Mouse (Mus musculus): ENCODE results near the gene Veph1.

Gene Veph1

DNA sequence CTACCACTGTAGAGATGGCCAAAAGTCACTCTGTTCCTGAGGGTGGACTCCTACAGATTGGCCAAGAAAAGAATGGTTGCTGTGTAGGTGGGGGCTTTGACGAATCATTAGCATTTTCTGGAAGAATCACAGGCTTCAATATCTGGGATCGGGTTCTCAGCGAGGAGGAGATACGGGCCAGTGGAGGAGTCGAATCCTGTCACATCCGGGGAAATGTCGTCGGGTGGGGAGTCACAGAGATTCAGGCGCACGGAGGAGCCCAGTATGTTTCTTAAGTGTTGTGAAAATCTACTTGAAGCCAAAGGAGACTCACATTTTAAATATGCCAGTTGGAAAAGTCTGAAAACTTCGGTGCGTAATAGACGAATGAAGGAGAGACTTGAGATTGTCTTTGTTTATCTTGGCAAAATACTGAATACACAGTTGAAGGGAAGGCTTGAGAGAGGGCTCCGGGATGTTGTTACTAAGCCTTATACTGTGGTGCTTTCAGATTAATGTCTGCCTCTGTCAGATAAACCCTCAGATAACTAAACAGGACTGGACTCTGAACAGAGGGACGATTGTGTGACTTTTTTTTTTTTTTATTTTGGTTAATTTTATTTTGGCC lies 71.6 kb downstream of the Veph1 start:
- in situ Hi-C loops (cut with MboI; ENCODE audit: low sequenced_read_pairs) = no loop called here

DNA sequence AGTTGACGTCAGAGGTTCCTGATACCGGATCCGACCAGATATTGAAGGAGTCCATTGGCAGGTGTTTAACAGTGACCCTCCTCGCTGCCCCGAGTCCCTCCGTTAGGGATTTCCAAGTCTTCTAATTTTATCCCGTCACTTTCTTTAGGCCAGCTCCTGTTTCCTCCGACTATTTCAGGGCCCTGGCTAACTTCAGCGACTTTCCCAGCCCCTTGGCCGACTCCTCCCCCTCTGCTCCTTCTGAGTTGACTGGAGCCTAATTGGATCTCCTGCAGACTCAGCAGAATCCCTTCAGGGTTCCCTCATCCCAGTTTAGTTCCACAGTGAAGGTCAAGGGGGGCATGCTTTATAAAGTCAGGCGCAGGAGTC lies 75.4 kb downstream of the Veph1 start:
- in situ Hi-C loops (cut with MboI; ENCODE audit: low sequenced_read_pairs) = no loop called here

GRCm38 (mm10) chr3:66220554-66221242 lies 75.9 kb downstream of the Veph1 start:
- in situ Hi-C loops (cut with MboI; ENCODE audit: low sequenced_read_pairs) = no loop called here

DNA sequence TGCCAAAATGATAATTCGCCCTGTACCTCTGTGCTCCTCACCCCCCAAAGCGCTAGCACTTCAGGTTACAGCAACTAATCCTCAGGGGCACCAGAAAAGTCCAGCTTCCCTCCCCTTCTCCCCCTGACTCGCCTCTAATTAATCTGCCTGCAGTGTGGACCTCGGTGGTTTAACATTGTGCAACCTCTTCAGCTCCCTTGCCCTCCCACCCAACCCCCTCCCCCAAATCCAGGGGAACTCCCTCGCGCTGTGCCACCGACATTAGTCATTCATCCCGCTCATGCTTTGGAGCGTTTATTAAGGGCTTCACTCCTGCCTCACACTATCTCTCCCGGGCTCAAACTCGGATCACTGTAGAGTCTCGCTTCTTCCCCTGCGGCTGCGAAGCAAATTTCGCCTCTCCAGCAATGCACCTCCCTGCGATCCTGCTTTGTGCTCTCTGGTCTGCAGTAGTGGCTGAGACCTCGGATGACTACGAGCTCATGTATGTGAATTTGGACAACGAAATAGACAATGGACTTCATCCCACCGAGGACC lies 76.9 kb downstream of the Veph1 start, which contains the start of gene Ptx3:
Gene Ptx3 (plus strand): TSS at position 256 of the 537 bp plus-strand sequence.
- in situ Hi-C loops (cut with MboI; ENCODE audit: low sequenced_read_pairs) = no loop called here

DNA sequence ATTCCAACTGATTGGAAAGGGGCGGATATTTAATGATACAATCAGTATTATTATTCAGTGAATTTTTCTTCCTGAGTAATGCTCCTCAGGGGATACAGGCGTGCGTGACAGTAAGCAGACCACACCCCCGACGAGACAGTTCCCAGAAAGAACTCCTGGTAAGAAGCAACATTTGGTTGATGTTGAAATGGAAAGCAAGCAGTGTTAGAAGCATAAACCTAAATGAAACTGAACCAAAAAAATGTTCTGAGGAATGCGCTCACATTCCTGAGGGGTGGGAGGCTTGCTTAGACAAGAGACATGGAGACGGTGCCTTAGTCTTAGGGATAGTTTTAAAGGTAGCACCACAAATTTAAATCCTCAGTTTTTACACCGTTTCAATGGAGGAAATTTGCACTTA lies 80.9 kb downstream of the Veph1 start:
- in situ Hi-C loops (cut with MboI; ENCODE audit: low sequenced_read_pairs) = no loop called here

DNA sequence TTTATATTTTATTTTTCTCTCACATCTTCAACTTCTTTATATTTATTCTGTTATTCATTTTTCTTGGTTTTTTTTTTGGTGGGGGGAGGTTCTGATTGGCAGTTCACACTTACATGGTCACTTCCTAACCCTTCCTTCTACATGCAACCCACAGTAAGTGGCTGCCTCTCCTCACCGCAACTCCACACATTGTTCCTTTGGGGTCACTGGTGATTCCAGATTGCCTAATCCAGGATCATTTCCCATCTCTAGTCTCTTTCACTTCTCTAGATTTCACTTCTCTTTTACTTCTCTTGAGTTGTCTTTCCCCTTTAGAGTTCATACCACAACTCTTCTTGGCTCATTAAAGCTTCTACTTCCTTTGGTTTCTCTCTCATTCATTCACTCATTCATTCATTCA lies 83.1 kb downstream of the Veph1 start:
- in situ Hi-C loops (cut with MboI; ENCODE audit: low sequenced_read_pairs) = no loop called here

DNA sequence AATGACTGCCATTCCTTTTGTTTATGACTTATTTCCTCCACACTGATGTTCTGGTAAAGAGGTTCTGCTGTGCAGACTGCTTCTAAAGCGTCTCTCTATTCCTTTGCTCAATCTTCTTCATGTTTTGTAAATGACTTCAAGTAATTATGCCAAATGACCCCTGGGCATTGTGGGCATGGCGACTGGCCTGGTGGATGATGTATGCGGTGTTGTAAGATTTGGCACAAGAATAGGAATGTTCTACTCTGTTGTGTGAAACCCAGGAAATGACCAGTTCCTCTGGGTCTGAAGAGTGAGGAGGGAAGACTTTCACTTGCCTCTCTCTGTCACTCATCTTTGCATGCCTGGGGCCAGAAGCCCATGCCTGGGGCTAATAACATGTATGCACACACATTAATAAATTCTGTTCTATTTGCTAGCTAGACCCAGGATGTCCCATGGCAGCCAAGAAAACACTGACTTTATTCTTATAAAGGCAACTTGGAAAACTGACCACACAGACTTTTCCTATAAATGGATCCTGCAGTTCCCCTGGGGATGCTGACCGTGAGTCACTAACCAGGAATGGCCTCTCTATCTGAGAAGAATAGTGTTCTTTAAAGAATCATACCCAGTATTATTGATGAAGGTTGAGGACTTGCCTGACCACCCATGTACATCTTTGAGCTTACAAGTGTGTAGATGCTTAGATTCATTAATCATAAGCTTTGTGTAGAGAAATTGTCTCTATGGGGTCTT lies 87.6 kb downstream of the Veph1 start:
- in situ Hi-C loops (cut with MboI; ENCODE audit: low sequenced_read_pairs) = no loop called here

- in situ Hi-C loops (cut with MboI; ENCODE audit: low sequenced_read_pairs) = no loop called here
Measured at GRCm38 (mm10) chr3:66193910-66194562, 102.6 kb downstream of the Veph1 start.

DNA sequence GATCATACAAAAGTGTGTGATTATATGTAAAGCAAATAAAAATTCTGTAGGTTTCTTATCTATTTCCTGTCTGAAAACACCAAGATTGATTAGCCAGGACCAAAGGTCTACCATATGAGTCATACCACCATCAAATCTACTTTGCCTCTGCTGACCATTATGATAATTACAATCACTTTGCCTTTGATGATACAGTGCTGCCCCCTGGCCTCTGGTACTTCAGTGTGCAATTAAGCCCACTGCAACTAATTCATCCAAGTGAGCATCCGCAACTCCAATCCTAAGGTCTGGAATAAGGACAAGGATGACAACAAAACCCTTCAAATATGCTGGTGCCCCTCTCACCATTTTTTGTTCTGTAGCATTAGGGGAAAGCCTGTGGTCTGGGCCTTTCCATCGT lies 117.0 kb downstream of the Veph1 start:
- in situ Hi-C loops (cut with MboI; ENCODE audit: low sequenced_read_pairs) = no loop called here

- in situ Hi-C loops (cut with MboI; ENCODE audit: low sequenced_read_pairs) = no loop called here
Measured at GRCm38 (mm10) chr3:66172907-66173306, 123.7 kb downstream of the Veph1 start.

DNA sequence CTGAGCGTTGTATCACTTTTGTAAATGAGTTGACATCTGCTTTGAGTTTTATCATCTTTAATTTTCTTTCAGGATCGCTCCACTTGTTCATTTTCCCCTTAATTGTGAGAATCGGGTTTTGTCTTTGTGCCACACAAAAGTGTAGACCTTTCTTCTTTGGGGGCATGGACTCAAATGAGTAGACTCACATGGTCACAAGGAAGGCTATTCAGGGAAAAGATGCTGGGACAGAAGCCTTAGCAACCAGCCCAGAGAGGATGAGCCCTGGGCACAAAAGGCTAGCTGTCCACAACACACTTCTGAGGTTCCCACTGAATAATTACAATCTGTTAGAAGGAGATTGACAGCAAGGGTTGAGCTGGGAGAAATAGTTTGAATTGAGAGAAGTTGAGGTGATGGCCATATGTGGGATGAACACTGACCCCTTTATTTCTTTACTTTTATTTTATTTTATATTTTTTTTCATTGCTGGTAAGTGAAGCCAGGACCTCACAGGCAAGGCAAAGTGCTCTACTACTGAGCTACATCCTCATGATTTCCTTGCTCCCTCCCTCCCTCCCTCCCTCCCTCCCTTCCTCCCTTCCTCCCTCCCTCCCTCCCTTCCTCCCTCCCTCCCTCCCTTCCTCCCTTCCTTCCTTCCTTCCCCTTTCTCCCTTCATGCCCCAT lies 126.6 kb downstream of the Veph1 start:
- in situ Hi-C loops (cut with MboI; ENCODE audit: low sequenced_read_pairs) = no loop called here

DNA sequence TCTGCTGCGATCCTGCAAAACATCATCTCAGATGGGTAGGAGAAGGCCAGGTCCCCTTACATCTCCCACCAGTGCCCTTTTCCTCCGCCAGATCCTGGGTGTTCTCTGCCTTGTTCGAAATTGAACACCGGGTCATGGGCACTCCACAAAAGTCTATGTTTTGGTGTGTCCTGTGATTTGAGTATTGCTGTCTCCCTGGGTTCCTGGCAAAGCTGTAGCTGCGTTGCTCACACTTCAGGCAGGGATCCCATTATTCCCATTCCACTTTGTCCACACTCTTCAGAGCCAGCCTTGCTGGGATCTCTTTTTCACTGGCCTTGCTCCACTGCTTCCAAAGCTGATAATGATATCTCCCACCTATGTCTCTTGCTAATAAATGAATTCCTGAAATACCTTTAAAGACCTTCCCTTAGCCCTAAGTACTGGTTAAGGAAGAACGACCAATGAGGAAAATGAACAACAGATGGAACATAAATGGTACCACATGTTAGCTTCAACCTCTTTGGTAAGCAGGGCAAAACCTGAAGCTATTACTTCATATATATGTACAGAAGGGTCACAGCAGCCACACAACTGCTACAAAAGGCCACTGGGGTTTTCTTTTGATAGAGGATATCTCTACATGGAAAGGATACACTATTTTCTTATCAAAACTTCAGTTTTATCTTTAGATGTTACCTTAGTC lies 129.9 kb downstream of the Veph1 start:
- in situ Hi-C loops (cut with MboI; ENCODE audit: low sequenced_read_pairs) = no loop called here

DNA sequence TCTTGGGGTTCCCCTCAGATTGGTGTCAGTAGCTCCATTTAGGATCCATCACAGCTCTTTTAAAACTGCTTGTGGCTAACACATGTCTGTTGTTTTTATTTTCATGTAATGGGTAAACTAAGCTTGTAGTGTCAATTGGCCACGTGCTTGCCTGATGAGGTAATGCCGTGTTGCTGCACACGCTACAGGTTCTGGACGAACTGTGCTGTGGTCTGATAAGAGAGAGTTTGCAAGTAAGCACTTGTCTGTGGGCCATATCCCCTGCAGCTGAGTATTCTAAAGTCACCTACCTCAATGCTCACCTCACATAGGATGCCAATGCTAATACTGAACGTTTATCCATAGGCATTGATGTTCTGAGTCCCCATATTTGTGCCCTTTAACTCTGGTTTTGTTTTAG lies 131.6 kb downstream of the Veph1 start:
- in situ Hi-C loops (cut with MboI; ENCODE audit: low sequenced_read_pairs) = no loop called here

DNA sequence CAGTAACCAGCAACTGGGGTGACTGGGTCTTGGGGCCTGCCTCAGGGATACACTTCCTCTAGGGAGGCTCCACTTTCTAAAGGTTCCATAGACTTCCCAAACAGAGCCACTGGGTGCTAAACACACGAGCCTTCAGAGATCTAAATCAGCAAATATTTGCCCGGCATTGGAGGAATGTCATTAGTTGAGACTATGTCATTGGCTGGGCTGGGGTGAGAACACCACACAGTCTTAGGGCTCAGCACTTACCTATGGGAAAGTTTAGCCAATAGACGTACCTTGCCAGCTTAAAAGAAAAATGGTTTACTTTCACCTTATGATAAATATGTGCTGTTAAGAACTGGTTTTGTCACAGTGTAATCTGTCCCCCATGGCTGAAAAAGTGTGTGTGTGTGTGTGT lies 132.1 kb downstream of the Veph1 start:
- in situ Hi-C loops (cut with MboI; ENCODE audit: low sequenced_read_pairs) = no loop called here

- in situ Hi-C loops (cut with MboI; ENCODE audit: low sequenced_read_pairs) = no loop called here
Measured at GRCm38 (mm10) chr3:66162612-66163011, 134.0 kb downstream of the Veph1 start.

DNA sequence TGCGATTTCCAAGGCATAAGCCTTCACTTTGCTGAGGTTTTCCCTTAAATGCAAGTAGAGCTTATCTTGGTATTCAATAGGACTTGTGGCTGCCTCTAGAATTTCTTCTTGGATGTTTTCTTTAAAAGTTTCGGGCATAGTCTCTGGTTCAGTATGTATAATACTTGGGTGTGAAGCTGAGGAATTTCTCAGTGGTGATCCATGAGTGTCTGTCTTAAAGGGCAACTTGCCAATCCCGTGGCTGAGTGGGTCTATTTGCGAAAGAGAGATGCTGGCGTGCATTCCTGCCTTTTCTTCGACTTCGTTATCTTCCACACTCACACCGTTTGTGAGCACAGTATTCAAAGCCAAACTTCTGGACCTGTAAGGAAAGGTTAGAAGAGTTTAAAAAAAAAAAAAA lies 138.7 kb downstream of the Veph1 start:
- in situ Hi-C loops (cut with MboI; ENCODE audit: low sequenced_read_pairs) = no loop called here

DNA sequence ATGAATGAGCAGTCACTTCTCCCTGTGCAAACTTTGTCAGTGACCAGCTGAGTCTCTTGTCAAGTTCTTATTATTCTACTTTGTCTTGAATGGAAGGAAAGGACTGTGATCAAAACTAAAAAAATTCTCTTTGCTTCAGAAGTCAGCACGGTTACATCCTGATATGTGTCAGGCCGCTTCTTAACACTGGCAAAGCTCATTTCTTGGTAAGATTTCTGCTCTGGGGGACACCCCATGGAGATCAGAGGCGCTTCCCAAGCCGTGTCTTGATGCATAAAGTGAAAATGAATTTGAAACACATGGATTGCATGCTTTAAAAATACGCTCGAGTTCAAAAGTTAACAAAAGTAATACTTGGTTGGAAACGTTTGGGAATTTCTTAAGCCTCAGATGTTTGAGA lies 159.0 kb downstream of the Veph1 start:
- in situ Hi-C loops (cut with MboI; ENCODE audit: low sequenced_read_pairs) = no loop called here

DNA sequence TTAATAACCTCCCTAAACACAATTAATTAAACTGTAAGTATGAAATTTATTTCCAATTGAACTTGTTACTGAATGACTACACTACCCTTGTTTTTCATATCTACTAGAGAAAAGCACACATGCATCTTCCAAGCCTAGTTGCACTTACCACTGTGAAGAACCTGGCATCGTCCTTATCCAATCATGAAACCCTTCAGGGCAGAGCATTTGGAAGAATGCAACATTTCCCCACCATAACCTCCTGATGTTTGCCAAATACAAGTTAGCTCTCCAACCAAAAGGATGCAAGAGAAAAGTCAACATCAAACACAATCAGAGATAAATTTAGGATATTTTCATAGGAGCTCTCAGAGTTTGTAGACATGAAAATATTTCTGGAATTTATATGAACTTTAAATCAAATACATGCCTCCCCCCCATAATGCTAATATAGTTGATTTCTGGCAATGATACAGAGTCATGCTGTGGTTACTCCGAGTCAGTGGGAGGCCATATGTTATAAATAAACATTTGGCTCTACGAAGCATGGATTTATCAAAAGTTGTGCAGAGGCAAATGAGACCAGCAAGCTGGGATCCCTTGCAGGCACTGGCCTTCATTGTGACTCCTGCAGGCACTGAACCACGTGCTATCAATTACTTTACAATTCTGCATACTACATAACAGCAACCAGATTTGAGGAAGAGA lies 165.2 kb downstream of the Veph1 start:
- in situ Hi-C loops (cut with MboI; ENCODE audit: low sequenced_read_pairs) = no loop called here

DNA sequence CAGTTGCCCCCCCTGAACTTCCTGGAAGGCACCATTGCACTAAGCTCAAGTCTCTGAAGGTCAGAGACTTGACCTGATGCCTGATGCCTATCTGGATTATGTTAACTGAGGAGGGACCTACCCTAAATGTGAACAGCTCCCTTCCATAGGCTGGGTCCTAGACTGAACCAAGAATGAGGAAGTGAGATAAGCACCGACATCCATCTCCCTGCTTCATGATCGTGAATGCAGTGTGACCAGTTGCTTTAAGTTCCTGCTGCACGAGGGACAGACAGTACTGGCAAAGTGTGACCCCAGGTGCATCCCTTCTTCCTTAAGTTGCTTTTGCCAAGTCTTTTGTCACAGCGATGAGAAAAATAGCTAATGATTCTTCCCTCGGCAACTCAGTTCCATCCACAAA lies 166.9 kb downstream of the Veph1 start:
- in situ Hi-C loops (cut with MboI; ENCODE audit: low sequenced_read_pairs) = no loop called here

- in situ Hi-C loops (cut with MboI; ENCODE audit: low sequenced_read_pairs) = no loop called here
Measured at GRCm38 (mm10) chr3:66105493-66105892, 191.1 kb downstream of the Veph1 start.

Data from CH12F3 (cell line).